Mouse (Mus musculus): ENCODE measurements around the gene Ccdc122. TPM values are rescaled to one million over a fixed set of nuclear protein-coding genes. Genes with fewer than 3 reads are reported as not detected.

Gene Ccdc122
- polyA plus RNA-seq, 1 experiment from 2014 or later = 5.4 TPM

Other genes with a start within 250 kb of the Ccdc122 start
- 11.8 and 12.4 TPM in 2 replicates for gene Lacc1, start 132 bp downstream of the Ccdc122 start, polyA plus RNA-seq (2015; fragmentation: Nextera tagmentation; extraction: Ambion mirVana)
- gene Enox1, start 120.0 kb downstream of the Ccdc122 start, polyA plus RNA-seq (2015; fragmentation: Nextera tagmentation; extraction: Ambion mirVana) = 17.8 and 19.4 TPM in 2 replicates

Data from limb, embryonic 15.5 days (tissue).